24 mouse cellular contexts compared by ENCODE assay signal in the genomic region with DNA sequence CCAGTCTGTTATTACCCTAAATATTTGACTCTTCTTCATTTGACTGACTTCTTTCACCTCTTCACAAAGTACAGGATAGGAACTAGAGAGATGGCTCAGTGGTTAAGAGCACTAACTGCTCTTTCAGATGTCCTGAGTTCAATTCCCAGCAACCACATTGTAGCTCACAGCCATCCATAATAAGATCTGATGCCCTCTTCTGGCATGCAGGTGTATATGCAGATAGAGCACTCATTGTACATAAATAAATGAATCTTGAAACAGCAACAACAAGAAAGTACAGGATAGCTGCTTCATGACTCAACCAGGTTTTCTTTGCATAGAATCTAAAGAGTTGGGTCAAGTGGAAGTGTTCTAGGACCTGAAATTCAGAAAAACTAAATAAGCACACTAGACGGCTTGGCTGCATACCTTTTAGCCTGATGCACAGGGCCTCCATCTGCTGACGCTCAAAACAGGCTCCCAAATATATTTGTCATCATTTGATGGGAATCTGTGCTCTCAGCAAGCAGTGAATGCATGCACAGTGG. TPM values are rescaled to one million over a fixed set of nuclear protein-coding genes. Genes with fewer than 3 reads are reported as not detected.
DNase-seq lines count a peak whose midpoint lies in the region; ATAC-seq and TF ChIP-seq lines count a peak whose summit lies in the region.
"Had no signal": no experiment of that assay in that cellular context is flagged by ENCODE, and none has a peak within 500 bp of the region (broad histone marks: within the 10 kb centered on the region; RNA-seq: fewer than 3 reads in every experiment).

No protein-coding gene starts in this region.

- TF ChIP-seq CTCF in hindbrain, postnatal 0 days (IDR thresholded peaks at IDR 0.05; ENCODE audit: low read depth): peak; percentile 26
- TF ChIP-seq CTCF in lung, embryonic 14.5 days (IDR thresholded peaks at IDR 0.05; ENCODE audit: low read depth): peak; percentile 28; the same call in 1 of the 2 replicates

- H3K9me3 ChIP-seq in hindbrain, postnatal 0 days (ENCODE audit: low read length): no peaks in the 10 kb centered on the region
- H3K9me3 ChIP-seq in hindbrain, embryonic 12.5 days (replicated peaks): no peaks in the 10 kb centered on the region
- no peaks in the 10 kb centered on the region for H3K9me3 ChIP-seq in lung, embryonic 14.5 days (ENCODE audit: low read depth, low read length)
- H3K9me3 ChIP-seq: forebrain, embryonic 12.5 days; heart, embryonic 13.5 days; limb, embryonic 10.5 days; stomach, embryonic 15.5 days had no signal

- ATAC-seq in hindbrain, postnatal 0 days: no peak
- ATAC-seq in hindbrain, embryonic 12.5 days (ENCODE audit: low FRiP score): no peak
- ATAC-seq in lung, embryonic 14.5 days (ENCODE audit: insufficient read depth): no peak
- ATAC-seq: inflammation-experienced regulatory T-cells, adult 6 months had no signal

- 92% methylated on average over 2 of the region's 2 CpGs for WGBS in hindbrain, postnatal 0 days
- 88% methylated on average over 2 of the region's 2 CpGs for WGBS in hindbrain, embryonic 12.5 days
- 82% methylated on average over 2 of the region's 2 CpGs for WGBS in lung, embryonic 14.5 days

- no peaks in the 10 kb centered on the region for H3K27me3 ChIP-seq in hindbrain, postnatal 0 days (ENCODE audit: insufficient read depth, low read length)
- no peaks in the 10 kb centered on the region for H3K27me3 ChIP-seq in hindbrain, embryonic 12.5 days
- H3K27me3 ChIP-seq in lung, embryonic 14.5 days (ENCODE audit: insufficient read depth, low read length): no peaks in the 10 kb centered on the region
- H3K27me3 ChIP-seq: forebrain, embryonic 12.5 days; heart, embryonic 13.5 days; stomach, embryonic 15.5 days had no signal

- H3K4me2 ChIP-seq in hindbrain, postnatal 0 days (ENCODE audit: low read depth, low read length): no peak overlapping the region
- no peak overlapping the region for H3K4me2 ChIP-seq in hindbrain, embryonic 12.5 days (replicated peaks)
- no peak overlapping the region for H3K4me2 ChIP-seq in lung, embryonic 14.5 days
- H3K4me2 ChIP-seq: forebrain, embryonic 12.5 days; heart, embryonic 13.5 days; stomach, embryonic 15.5 days had no signal

- H3K36me3 ChIP-seq in hindbrain, postnatal 0 days (ENCODE audit: insufficient read depth, low read length): no peaks in the 10 kb centered on the region
- H3K36me3 ChIP-seq in hindbrain, embryonic 12.5 days: no peaks in the 10 kb centered on the region
- H3K36me3 ChIP-seq in lung, embryonic 14.5 days (ENCODE audit: insufficient read depth): no peaks in the 10 kb centered on the region
- H3K36me3 ChIP-seq: forebrain, embryonic 12.5 days; heart, embryonic 13.5 days; limb, embryonic 10.5 days; stomach, embryonic 15.5 days had no signal

- H3K9ac ChIP-seq in hindbrain, postnatal 0 days (replicated peaks; ENCODE audit: low read length): no peak overlapping the region
- no peak overlapping the region for H3K9ac ChIP-seq in hindbrain, embryonic 12.5 days
- no peak overlapping the region for H3K9ac ChIP-seq in lung, embryonic 14.5 days
- H3K9ac ChIP-seq: forebrain, embryonic 12.5 days; heart, embryonic 13.5 days; stomach, embryonic 15.5 days had no signal

- no peak overlapping the region for H3K4me3 ChIP-seq in hindbrain, postnatal 0 days (ENCODE audit: low read length)
- H3K4me3 ChIP-seq in hindbrain, embryonic 12.5 days: no peak overlapping the region
- no peak overlapping the region for H3K4me3 ChIP-seq in lung, embryonic 14.5 days (ENCODE audit: low read depth, low read length)
- H3K4me3 ChIP-seq: forebrain, embryonic 12.5 days; heart, embryonic 13.5 days; limb, embryonic 10.5 days; stomach, embryonic 15.5 days had no signal

- DNase-seq in hindbrain, postnatal 0 days (ENCODE audit: low spot score): no peak
- no peak for DNase-seq in lung, embryonic 14.5 days
- DNase-seq in lung, postnatal 4 days: no peak
- DNase-seq in CD4-positive helper T cell, adult 2 months (ENCODE audit: low read depth, low spot score): peak; percentile 20
- DNase-seq in R1 (ENCODE audit: low read depth, low spot score) (peak; percentile 39), MN1 (ENCODE audit: low spot score) (no peak)
- no peak for DNase-seq in frontal cortex, adult 2 months (ENCODE audit: extremely low spot score in 1 of 2, low spot score in 1 of 2)
- DNase-seq: adrenal gland, postnatal 10 days; cerebellum, adult 11 months; cerebellum, postnatal 14 days; heart, postnatal 4 days; midbrain, embryonic 14.5 days; retina, postnatal 1 day had no signal

- peaks cover 4% of the 10 kb centered on the region; the same call in 1 of the 2 replicates for H3K4me1 ChIP-seq in hindbrain, postnatal 0 days (ENCODE audit: insufficient read depth, low read length)
- H3K4me1 ChIP-seq in hindbrain, embryonic 12.5 days: peaks cover 3% of the 10 kb centered on the region; the same call in 1 of the 2 replicates
- H3K4me1 ChIP-seq in lung, embryonic 14.5 days (ENCODE audit: insufficient read depth): peaks cover 5% of the 10 kb centered on the region; the same call in 1 of the 2 replicates
- H3K4me1 ChIP-seq: stomach, embryonic 15.5 days had no signal

- H3K27ac ChIP-seq in hindbrain, postnatal 0 days: no peak overlapping the region
- H3K27ac ChIP-seq in hindbrain, embryonic 12.5 days: no peak overlapping the region
- H3K27ac ChIP-seq in lung, embryonic 14.5 days (ENCODE audit: low read depth): no peak overlapping the region
- H3K27ac ChIP-seq: forebrain, embryonic 12.5 days; heart, embryonic 13.5 days; limb, embryonic 10.5 days; macrophage; stomach, embryonic 15.5 days had no signal

RNA-seq across cellular contexts. Expression of gene Acaca, which starts 4.9 kb away (rescaled TPM):
- 102 and 127 TPM in 2 replicates for total RNA-seq in hindbrain, postnatal 0 days (2014; rRNA removed)
- 16.4 and 18.2 TPM in 2 replicates for polyA plus RNA-seq in hindbrain, postnatal 0 days (2015; fragmentation: Nextera tagmentation; extraction: Ambion mirVana)
- polyA plus RNA-seq in hindbrain, embryonic 12.5 days (2016; fragmentation: Nextera tagmentation; extraction: Ambion mirVana): 31.6 and 43.3 TPM in 2 replicates
- 20.5 and 21.2 TPM in 2 replicates for polyA plus RNA-seq in lung, embryonic 14.5 days (2014; fragmentation: Nextera tagmentation; extraction: Ambion mirVana)
- polyA plus RNA-seq in frontal cortex, adult 2 months (2012; rRNA removed): 23.0 and 26.9 TPM in 2 replicates

RNA-seq across cellular contexts. Expression of gene Tada2a, which starts 5.0 kb away (rescaled TPM):
- 13.0 and 15.9 TPM in 2 replicates for total RNA-seq in hindbrain, postnatal 0 days (2014; rRNA removed)
- polyA plus RNA-seq in hindbrain, postnatal 0 days (2015; fragmentation: Nextera tagmentation; extraction: Ambion mirVana): 24.7 and 25.6 TPM in 2 replicates
- polyA plus RNA-seq in hindbrain, embryonic 12.5 days (2016; fragmentation: Nextera tagmentation; extraction: Ambion mirVana): 32.7 and 33.3 TPM in 2 replicates
- 35.6 and 36.0 TPM in 2 replicates for polyA plus RNA-seq in lung, embryonic 14.5 days (2014; fragmentation: Nextera tagmentation; extraction: Ambion mirVana)
- polyA plus RNA-seq in frontal cortex, adult 2 months (2012; rRNA removed): 43.7 and 49.9 TPM in 2 replicates

RNA-seq across cellular contexts. Expression of gene Gm11437, which starts 32.9 kb away (rescaled TPM):
- total RNA-seq in hindbrain, postnatal 0 days (2014; rRNA removed): not detected in 2 replicates
- not detected in 2 replicates for polyA plus RNA-seq in hindbrain, postnatal 0 days (2015; fragmentation: Nextera tagmentation; extraction: Ambion mirVana)
- 0.25 TPM in 1 of 2 replicates, not detected in the other for polyA plus RNA-seq in hindbrain, embryonic 12.5 days (2016; fragmentation: Nextera tagmentation; extraction: Ambion mirVana)
- polyA plus RNA-seq in lung, embryonic 14.5 days (2014; fragmentation: Nextera tagmentation; extraction: Ambion mirVana): not detected in 2 replicates
- not detected in 2 replicates for polyA plus RNA-seq in frontal cortex, adult 2 months (2012; rRNA removed)
- total RNA-seq: adrenal gland, postnatal 10 days; granulocyte monocyte progenitor cell, adult 5-6 weeks; heart, postnatal 4 days; layer of hippocampus, adult 18-20 months had no signal
- polyA plus RNA-seq: forebrain, embryonic 12.5 days; heart, embryonic 13.5 days; inflammation-experienced regulatory T-cells, adult 6 months; kidney, embryonic 14.5 days; limb, embryonic 10.5 days; liver, embryonic 16.5 days; macrophage; stomach, embryonic 15.5 days had no signal

Comparison
In these comparisons a context has a peak if more than half of its experiments do, and no peak if none do; other contexts are left out.
1. DNase-seq: peak in CD4-positive helper T cell, adult 2 months (single experiment) and R1 (single experiment); none in hindbrain, postnatal 0 days (single experiment), lung, embryonic 14.5 days (single experiment), lung, postnatal 4 days (0 of 2), frontal cortex, adult 2 months (0 of 2) and MN1 (single experiment).